Mouse (Mus musculus) heart, postnatal 0 days (tissue): ENCODE data around the gene Trem2. TPM values are rescaled to one million over a fixed set of nuclear protein-coding genes. Genes with fewer than 3 reads are reported as not detected.

Source experiments
- ATAC-seq: fragments of 200-750 bp; cut with Nextera tagmentation; 2 replicates; pipeline ENCODE4 v1.8.0; 2017; ENCODE audit warnings: low read depth, moderate number of reproducible peaks, moderate library complexity; ENCODE audit not compliant: insufficient read depth
- DNase-seq: peaks from one replicate; pipeline ENCODE4 v3.0.0-alpha.2; 2016; ENCODE audit warnings: low spot score
- H3K27ac ChIP-seq: fragments of 300-500 bp; sonication (generic); 2 replicates; pipeline ENCODE4 v1.5.1; 2014; ENCODE audit warnings: low read depth, mild to moderate bottlenecking
- H3K27me3 ChIP-seq: fragments of 300-500 bp; sonication (generic); 2 replicates; pipeline ENCODE4 v1.6.1; 2014; ENCODE audit warnings: low read length, mixed read lengths; ENCODE audit not compliant: control insufficient read depth, insufficient read depth
- H3K36me3 ChIP-seq: fragments of 300-500 bp; sonication (generic); replicated peaks from 2 replicates; pipeline ENCODE4 v1.6.1; 2014; ENCODE audit warnings: low read length, mixed read lengths; ENCODE audit not compliant: control insufficient read depth, insufficient read depth
- H3K4me1 ChIP-seq: fragments of 300-500 bp; sonication (generic); 2 replicates; pipeline ENCODE4 v1.6.1; 2014; ENCODE audit warnings: antibody characterized with exemption; ENCODE audit not compliant: control insufficient read depth, insufficient read depth
- H3K4me2 ChIP-seq: fragments of 300-500 bp; sonication (generic); 2 replicates; pipeline ENCODE4 v1.6.1; 2014; ENCODE audit warnings: low read depth, mild to moderate bottlenecking, low read length, moderate library complexity
- H3K4me3 ChIP-seq: fragments of 300-500 bp; sonication (generic); 2 replicates; pipeline ENCODE4 v1.5.1; 2014; ENCODE audit warnings: low read depth, low read length
- H3K9ac ChIP-seq: fragments of 300-500 bp; sonication (generic); replicated peaks from 2 replicates; pipeline ENCODE4 v1.6.1; 2014; ENCODE audit warnings: low read depth, low read length, mixed read lengths
- H3K9me3 ChIP-seq: fragments of 300-500 bp; sonication (generic); replicated peaks from 2 replicates; pipeline ENCODE4 v1.6.1; 2016; ENCODE audit warnings: low read length; ENCODE audit not compliant: control insufficient read depth
- CTCF ChIP-seq: IDR thresholded peaks from 2 replicates; pipeline ENCODE4 v1.5.1; 2016; ENCODE audit warnings: antibody characterized with exemption, control low read depth, low read depth
- EP300 ChIP-seq: IDR thresholded peaks from 2 replicates; pipeline ENCODE4 v1.6.1; 2016; ENCODE audit warnings: antibody characterized with exemption, low read depth
- WGBS: fragments of 180-500 bp; shearing (Covaris S2); extraction: QIAGEN DNeasy Blood & Tissue Kit; methylation state at CpG from one replicate; pipeline ENCODE4 v1.1.7; 2014; 5-methylcytosine and 5-hydroxymethylcytosine counted together
- polyA plus RNA-seq: library from polyadenylated mRNA; unstranded; fragments of >200 nt; fragmentation: Nextera tagmentation; extraction: Ambion mirVana; gene quantifications from 2 replicates; pipeline ENCODE4 v1.2.1, GENCODE M21; 2015
- total RNA-seq: library from RNA; depleted of rRNA; stranded (reverse); fragments of >200 nt; gene quantifications from 2 replicates; pipeline ENCODE4 v1.2.3, GENCODE M21; 2014; ENCODE audit warnings: low replicate concordance

The Trem2 gene
- total and polyA plus RNA-seq, 2 experiments from 2014 or later, result 1.2 to 2.7 TPM

- DNase-seq (no peak), ATAC-seq (no peak)
- no peaks in the 10 kb centered on the region for H3K9me3 ChIP-seq
- no peak overlapping the region for H3K4me3 ChIP-seq
- H3K27me3 ChIP-seq, result no peaks in the 10 kb centered on the region
- no peak overlapping the region for H3K27ac ChIP-seq
- H3K4me1 ChIP-seq, result no peaks in the 10 kb centered on the region
- H3K36me3 ChIP-seq, result no peaks in the 10 kb centered on the region
- H3K4me2 ChIP-seq, result no peak overlapping the region
- TF ChIP-seq EP300 (no peak), CTCF (no peak)
- no peak overlapping the region for H3K9ac ChIP-seq
- WGBS, result 60% methylated on average over 1 of the region's 1 CpGs
These were observed 5.9 kb upstream of the Trem2 start for GRCm38 (mm10) chr17:48340267-48340666.

GRCm38 (mm10) chr17:48341947-48342346, 4.3 kb upstream of the Trem2 start:
- TF ChIP-seq CTCF (no peak), EP300 (no peak)

GRCm38 (mm10) chr17:48343065-48343464, 3.1 kb upstream of the Trem2 start:
- Histone ChIP-seq H3K9ac (no peak overlapping the region), H3K4me3 (no peak overlapping the region), H3K27me3 (no peaks in the 10 kb centered on the region), H3K27ac (no peak overlapping the region), H3K4me2 (no peak overlapping the region), H3K36me3 (no peaks in the 10 kb centered on the region), H3K4me1 (no peaks in the 10 kb centered on the region), H3K9me3 (no peaks in the 10 kb centered on the region)
- TF ChIP-seq EP300 (no peak), CTCF (no peak)
- 64% methylated on average over 2 of the region's 2 CpGs for WGBS
- no peak for DNase-seq
- no peak for ATAC-seq

More at GRCm38 (mm10) chr17:48341947-48342346, 4.3 kb upstream of the Trem2 start:
- ATAC-seq (no peak), DNase-seq (no peak)
- no peak overlapping the region for H3K27ac ChIP-seq
- H3K4me1 ChIP-seq, result no peaks in the 10 kb centered on the region
- H3K4me2 ChIP-seq, result no peak overlapping the region
- no peaks in the 10 kb centered on the region for H3K9me3 ChIP-seq
- WGBS, result 51% methylated on average over 3 of the region's 3 CpGs
- H3K4me3 ChIP-seq, result no peak overlapping the region
- no peak overlapping the region for H3K9ac ChIP-seq
- H3K36me3 ChIP-seq, result no peaks in the 10 kb centered on the region
- no peaks in the 10 kb centered on the region for H3K27me3 ChIP-seq

DNA sequence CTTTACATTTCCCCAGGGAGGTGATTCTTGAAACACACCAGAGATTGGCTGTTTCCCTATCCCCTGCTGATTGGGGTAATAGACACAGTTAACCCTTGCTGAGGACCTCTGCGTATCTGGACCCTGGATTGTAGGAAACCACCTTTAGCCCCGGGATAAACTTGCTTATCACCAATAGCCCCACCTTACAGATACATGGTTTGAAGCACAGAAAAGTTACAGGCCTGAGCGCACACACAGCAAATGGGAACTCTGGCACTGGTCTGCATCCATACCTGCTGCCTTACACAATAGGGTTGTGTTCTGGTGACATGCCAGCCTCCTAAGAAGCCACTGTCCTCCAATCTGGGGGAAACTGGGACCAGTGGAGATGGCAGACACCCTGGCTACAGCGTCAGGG, 377 bp upstream of the Trem2 start:
- H3K4me2 ChIP-seq, result no peak overlapping the region
- no peak overlapping the region for H3K4me3 ChIP-seq
- no peaks in the 10 kb centered on the region for H3K4me1 ChIP-seq
- ATAC-seq, result no peak
- DNase-seq, result no peak
- no peaks in the 10 kb centered on the region for H3K9me3 ChIP-seq
- no peaks in the 10 kb centered on the region for H3K27me3 ChIP-seq
- no peak for TF ChIP-seq EP300
- TF ChIP-seq CTCF, result no peak
- WGBS, result 77% methylated on average over 4 of the region's 4 CpGs
- no peak overlapping the region for H3K27ac ChIP-seq
- H3K9ac ChIP-seq, result no peak overlapping the region
- no peaks in the 10 kb centered on the region for H3K36me3 ChIP-seq

- Histone ChIP-seq H3K9me3 (no peaks in the 10 kb centered on the region), H3K4me3 (no peak overlapping the region), H3K27ac (no peak overlapping the region), H3K9ac (no peak overlapping the region), H3K4me1 (no peaks in the 10 kb centered on the region), H3K4me2 (no peak overlapping the region), H3K36me3 (no peaks in the 10 kb centered on the region), H3K27me3 (no peaks in the 10 kb centered on the region)
- TF ChIP-seq CTCF (no peak), EP300 (no peak)
- 58% methylated on average over 4 of the region's 4 CpGs for WGBS
- no peak for DNase-seq
- no peak for ATAC-seq
These were observed 633 bp downstream of the Trem2 start for GRCm38 (mm10) chr17:48346834-48347233.

- WGBS, result 71% methylated on average over 2 of the region's 2 CpGs
- no peaks in the 10 kb centered on the region for H3K27me3 ChIP-seq
These were observed 1.1 kb downstream of the Trem2 start for GRCm38 (mm10) chr17:48347287-48347686.

More at GRCm38 (mm10) chr17:48347287-48347686, 1.1 kb downstream of the Trem2 start:
- H3K36me3 ChIP-seq, result no peaks in the 10 kb centered on the region
- DNase-seq (no peak), ATAC-seq (no peak)
- no peaks in the 10 kb centered on the region for H3K9me3 ChIP-seq
- no peak overlapping the region for H3K4me3 ChIP-seq
- TF ChIP-seq EP300, result no peak
- TF ChIP-seq CTCF, result no peak
- H3K4me2 ChIP-seq, result no peak overlapping the region
- H3K27ac ChIP-seq, result no peak overlapping the region
- no peaks in the 10 kb centered on the region for H3K4me1 ChIP-seq
- no peak overlapping the region for H3K9ac ChIP-seq
